Mouse (Mus musculus) forebrain, embryonic 12.5 days (tissue): ENCODE results near the gene Tnfaip1. TPM values are rescaled to one million over a fixed set of nuclear protein-coding genes. Genes with fewer than 3 reads are reported as not detected.
A peak's percentile ranks its signal among the peaks of the same experiment; 100 is the strongest.

Experiments used
- ATAC-seq: fragments of 200-750 bp; cut with Nextera tagmentation; 2 replicates; pipeline ENCODE4 v1.8.0; 2017; ENCODE audit warnings: moderate TSS enrichment; ENCODE audit not compliant: low FRiP score
- H3K27ac ChIP-seq: fragments of 300-500 bp; sonication (generic); 2 replicates; pipeline ENCODE4 v1.5.1; 2016; ENCODE audit warnings: mild to moderate bottlenecking
- H3K27me3 ChIP-seq: fragments of 300-500 bp; sonication (generic); 2 replicates; pipeline ENCODE4 v1.6.1; 2016; ENCODE audit warnings: mild to moderate bottlenecking
- H3K36me3 ChIP-seq: fragments of 300-500 bp; sonication (generic); replicated peaks from 2 replicates; pipeline ENCODE4 v1.6.1; 2016; ENCODE audit warnings: mild to moderate bottlenecking
- H3K4me1 ChIP-seq: fragments of 300-500 bp; sonication (generic); 2 replicates; pipeline ENCODE4 v1.6.1; 2016
- H3K4me2 ChIP-seq: fragments of 300-500 bp; sonication (generic); 2 replicates; pipeline ENCODE4 v1.6.1; 2016; ENCODE audit warnings: mild to moderate bottlenecking, moderate library complexity
- H3K4me3 ChIP-seq: fragments of 300-500 bp; sonication (generic); replicated peaks from 2 replicates; pipeline ENCODE4 v1.5.1; 2016; ENCODE audit warnings: mild to moderate bottlenecking
- H3K9ac ChIP-seq: fragments of 300-500 bp; sonication (generic); 2 replicates; pipeline ENCODE4 v1.6.1; 2016; ENCODE audit warnings: mild to moderate bottlenecking
- H3K9me3 ChIP-seq: fragments of 300-500 bp; sonication (generic); 2 replicates; pipeline ENCODE4 v1.6.1; 2016
- WGBS: fragments of 180-500 bp; shearing (Covaris S2); methylation state at CpG from one replicate; pipeline ENCODE4 v1.1.7; 2016; 5-methylcytosine and 5-hydroxymethylcytosine counted together
- polyA plus RNA-seq: library from polyadenylated mRNA; unstranded; fragments of >200 nt; fragmentation: Nextera tagmentation; extraction: Ambion mirVana; gene quantifications from 2 replicates; pipeline ENCODE4 v1.2.1, GENCODE M21; 2016

Tnfaip1 gene
- polyA plus RNA-seq, 1 experiment from 2014 or later = 72.7 TPM

DNA sequence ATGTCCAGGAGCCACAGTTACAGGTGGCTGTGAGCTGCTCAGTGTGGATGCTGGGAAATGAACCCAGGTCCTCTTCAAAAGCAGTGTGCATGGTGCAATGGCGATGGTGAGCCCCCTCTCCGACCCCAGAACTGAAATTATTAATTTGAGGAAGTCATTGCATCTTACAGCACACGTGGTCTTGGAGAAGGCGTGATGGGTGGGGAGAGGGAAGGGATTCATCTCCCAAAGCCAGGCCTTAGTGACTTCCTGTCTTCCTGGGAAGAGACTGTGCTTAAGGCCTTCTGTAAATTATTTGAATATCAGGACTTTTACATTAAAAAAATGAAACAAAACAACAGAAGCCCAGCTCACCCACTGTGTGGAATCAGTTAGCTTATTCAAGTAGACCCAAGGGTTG, 19.9 kb upstream of the Tnfaip1 start:
- Histone ChIP-seq H3K27me3 (no peaks in the 10 kb centered on the region), H3K4me2 (no peak overlapping the region), H3K9ac (no peak overlapping the region), H3K36me3 (no peaks in the 10 kb centered on the region), H3K9me3 (peaks cover 4% of the 10 kb centered on the region; the same call in 1 of the 2 replicates), H3K27ac (no peak overlapping the region), H3K4me3 (no peak overlapping the region), H3K4me1 (peaks cover 4% of the 10 kb centered on the region; the same call in 1 of the 2 replicates)
- 85% methylated on average over 4 of the region's 4 CpGs for WGBS
- no peak for ATAC-seq

DNA sequence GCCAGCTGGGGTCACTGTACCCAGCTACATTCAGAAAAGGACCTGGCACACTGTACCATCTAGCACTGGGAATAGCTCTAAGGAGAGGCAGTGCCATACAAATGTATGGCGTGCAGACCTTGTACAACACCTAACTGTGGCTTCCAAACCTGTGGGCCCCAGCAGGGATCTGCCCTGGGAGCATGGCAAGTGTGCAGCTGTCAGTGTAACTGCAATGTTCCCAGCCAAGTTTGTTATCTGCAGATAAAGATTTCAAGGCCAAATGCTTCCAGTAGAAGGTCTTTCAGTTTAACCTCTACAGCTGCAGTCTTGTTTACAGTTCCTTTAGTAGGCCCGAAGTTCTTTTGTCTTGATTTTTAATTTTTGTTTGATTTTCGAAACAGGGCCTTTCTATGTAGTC, 19.5 kb upstream of the Tnfaip1 start:
- WGBS = 85% methylated on average over 3 of the region's 3 CpGs
- H3K4me2 ChIP-seq = no peak overlapping the region
- peaks cover 4% of the 10 kb centered on the region; the same call in 1 of the 2 replicates for H3K9me3 ChIP-seq
- peaks cover 5% of the 10 kb centered on the region; the same call in 1 of the 2 replicates for H3K4me1 ChIP-seq
- H3K4me3 ChIP-seq = no peak overlapping the region
- H3K27ac ChIP-seq = no peak overlapping the region
- no peaks in the 10 kb centered on the region for H3K36me3 ChIP-seq
- no peak for ATAC-seq
- no peak overlapping the region for H3K9ac ChIP-seq
- H3K27me3 ChIP-seq = no peaks in the 10 kb centered on the region

DNA sequence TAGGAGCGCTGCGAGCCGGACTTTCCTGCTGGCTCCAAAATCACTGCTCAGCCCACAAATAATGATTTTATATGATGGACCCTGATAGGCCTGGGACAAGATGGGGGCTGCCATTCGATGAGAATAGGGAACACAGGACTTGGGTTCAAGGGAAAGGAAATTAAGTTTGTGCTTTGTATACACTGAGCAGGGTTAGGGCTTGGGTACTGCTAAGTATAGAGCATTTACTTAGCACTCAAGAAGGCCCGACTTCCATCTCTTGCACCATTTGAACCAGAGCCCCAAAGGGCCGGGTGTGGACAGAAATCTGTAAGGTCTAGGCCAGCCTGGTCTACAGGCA, 14.9 kb upstream of the Tnfaip1 start:
- Histone ChIP-seq H3K9ac (peak overlapping the region; percentile 51), H3K4me1 (peaks cover 26% of the 10 kb centered on the region), H3K27me3 (no peaks in the 10 kb centered on the region), H3K4me3 (peak overlapping the region; percentile 62), H3K4me2 (peak overlapping the region; percentile 63), H3K36me3 (no peaks in the 10 kb centered on the region), H3K9me3 (peaks cover 4% of the 10 kb centered on the region; the same call in 1 of the 2 replicates), H3K27ac (peak overlapping the region; percentile 62)
- 36% methylated on average over 6 of the region's 6 CpGs for WGBS
- peak; percentile 66 for ATAC-seq

DNA sequence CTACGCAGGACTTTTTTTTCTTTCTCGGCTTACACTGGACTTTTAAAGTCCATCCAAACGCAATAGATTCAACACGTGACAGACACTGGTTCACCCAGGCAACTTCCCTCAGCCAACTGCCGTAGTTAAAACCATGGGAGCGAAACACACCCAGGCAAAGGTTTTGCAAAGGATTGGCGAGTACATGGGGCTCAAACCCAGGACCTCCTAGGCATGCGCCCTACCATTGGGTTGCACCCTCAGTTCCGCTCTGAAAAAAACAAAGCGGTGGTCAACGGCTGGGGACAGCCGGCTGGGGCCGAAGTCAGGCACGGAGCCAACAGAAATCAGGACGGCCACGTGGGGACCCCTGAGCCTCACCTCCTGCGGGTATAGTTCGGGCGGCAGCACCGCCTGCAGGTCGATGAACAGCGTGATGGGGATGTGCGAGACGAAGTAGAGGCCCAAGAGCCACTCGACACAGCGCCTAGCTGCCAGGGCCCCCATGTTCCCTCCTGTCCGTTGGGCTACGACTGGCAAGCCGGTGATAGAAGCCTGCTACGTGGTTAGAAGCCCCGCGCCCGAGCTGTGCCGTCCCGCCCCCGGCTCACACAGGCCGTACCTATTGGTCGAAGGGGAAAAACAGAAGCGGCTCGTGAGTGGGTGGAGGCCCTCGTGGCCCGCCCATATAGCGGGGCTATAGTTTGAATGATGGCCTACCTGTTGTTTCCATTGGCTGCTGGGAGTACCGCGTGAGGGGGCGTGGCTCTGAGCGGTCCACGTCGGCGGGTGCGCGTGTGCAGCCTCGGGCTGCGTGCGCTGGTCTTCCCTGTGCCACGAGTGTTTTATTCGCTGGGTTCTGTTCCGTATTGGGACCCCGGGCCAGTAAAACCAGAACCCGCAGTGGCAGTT, 14.3 kb upstream of the Tnfaip1 start, which contains the start of gene Tmem97:
Tmem97 (minus strand) TSS at position 610 of the 891 bp plus-strand sequence.
- ATAC-seq = peak; percentile 100
- H3K4me1 ChIP-seq = peaks cover 26% of the 10 kb centered on the region
- H3K4me3 ChIP-seq = peak within 1 kb of the TSS; percentile 62
- WGBS = under 1% methylated on average over 60 of the region's 60 CpGs
- H3K9me3 ChIP-seq = peaks cover 4% of the 10 kb centered on the region; the same call in 1 of the 2 replicates
- H3K27me3 ChIP-seq = no peaks in the 10 kb centered on the region
- peak within 1 kb of the TSS; percentile 63 for H3K4me2 ChIP-seq
- H3K27ac ChIP-seq = peak within 1 kb of the TSS; percentile 86
- H3K9ac ChIP-seq = peak within 1 kb of the TSS; percentile 71
- H3K36me3 ChIP-seq = peaks cover 2% of the 10 kb centered on the region; the same call in 1 of the 2 replicates

DNA sequence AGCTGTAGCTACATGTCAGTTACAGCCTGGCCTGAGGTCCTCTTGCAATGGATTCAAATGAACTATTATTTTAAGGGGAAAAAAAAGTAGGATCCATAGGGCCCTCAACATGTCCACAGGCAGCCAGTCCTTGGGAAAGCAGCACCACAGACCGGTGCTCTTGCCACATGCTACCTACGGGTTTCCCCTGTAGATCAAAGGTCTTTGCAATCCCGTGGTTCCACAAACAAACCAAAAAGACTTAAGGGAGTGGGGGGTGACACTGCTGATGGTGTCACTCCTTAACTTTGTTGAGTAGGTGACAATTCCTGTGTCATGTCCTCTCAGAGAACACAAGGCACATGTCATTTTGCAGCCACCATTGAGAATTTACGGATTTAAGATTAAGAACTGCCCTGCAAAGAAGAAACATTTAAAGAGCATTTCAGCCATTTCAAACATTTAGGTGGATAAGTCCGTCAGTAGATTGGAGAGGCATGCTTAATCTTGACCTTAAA, 13.4 kb upstream of the Tnfaip1 start:
- Histone ChIP-seq H3K4me1 (peaks cover 26% of the 10 kb centered on the region), H3K36me3 (peaks cover 5% of the 10 kb centered on the region), H3K9me3 (peaks cover 4% of the 10 kb centered on the region; the same call in 1 of the 2 replicates), H3K9ac (peak overlapping the region; percentile 71), H3K27ac (no peak overlapping the region), H3K27me3 (no peaks in the 10 kb centered on the region), H3K4me3 (peak overlapping the region; percentile 62), H3K4me2 (peak overlapping the region; percentile 63)
- 19% methylated on average over 5 of the region's 5 CpGs for WGBS
- ATAC-seq = no peak

DNA sequence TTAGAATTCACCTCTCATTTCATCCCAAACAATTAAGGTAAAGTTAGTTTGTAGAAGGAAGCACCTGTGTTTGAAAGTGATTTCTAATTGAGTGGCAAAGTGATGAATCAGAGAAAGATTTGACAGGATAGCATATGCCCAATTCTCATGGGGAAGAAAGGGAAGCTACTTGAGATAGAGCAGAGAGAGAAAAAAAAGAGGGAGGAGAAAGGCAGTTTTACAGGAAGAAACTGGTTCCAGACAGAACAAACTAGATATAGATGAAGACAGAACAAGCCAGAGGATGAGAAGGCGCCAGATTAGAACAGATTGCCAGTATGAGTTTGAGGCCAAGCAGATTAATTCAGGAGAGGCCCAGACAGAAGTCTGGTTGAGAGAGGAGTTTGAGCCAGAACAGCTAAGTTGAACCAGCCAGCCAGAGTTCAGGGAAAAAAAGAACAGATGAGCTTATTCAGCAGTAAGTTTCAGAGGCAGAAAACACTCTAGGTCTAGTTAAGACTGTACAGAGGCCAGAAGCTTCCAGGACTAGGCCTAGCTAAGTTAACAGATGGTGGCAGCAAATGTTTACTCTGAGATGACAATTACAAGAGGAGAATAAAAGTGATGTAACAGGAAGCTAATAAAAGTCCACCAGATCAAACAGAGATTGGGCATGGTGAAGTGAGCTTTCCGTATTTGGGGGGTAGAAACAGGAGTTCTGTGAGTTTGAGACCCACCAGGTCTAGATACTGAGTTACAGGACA, 11.8 kb upstream of the Tnfaip1 start:
- Histone ChIP-seq H3K4me3 (no peak overlapping the region), H3K27me3 (no peaks in the 10 kb centered on the region)
- ATAC-seq = no peak

DNA sequence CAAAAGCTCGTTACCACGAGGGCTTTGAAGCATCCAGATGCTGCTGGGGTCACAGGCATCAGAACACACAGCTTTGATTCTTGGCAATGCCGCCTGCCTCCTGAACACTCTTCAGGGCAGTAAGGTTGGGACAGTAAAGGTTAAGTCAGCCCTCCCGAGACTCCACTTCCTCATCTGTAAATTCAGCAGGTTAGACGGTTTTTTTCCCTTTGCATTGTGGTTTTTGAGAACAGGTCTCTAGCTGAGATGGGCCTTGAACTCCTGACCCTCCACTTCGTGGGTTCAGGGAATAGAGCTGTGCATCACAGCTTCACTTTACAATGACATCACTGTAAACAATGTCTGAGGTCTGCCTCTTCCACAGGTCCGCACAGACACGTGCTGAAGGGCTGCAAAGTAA, 9.0 kb upstream of the Tnfaip1 start:
- Histone ChIP-seq H3K27me3 (no peaks in the 10 kb centered on the region), H3K4me3 (no peak overlapping the region), H3K27ac (no peak overlapping the region), H3K9ac (no peak overlapping the region), H3K4me2 (no peak overlapping the region), H3K36me3 (peaks cover 39% of the 10 kb centered on the region), H3K4me1 (peaks cover 21% of the 10 kb centered on the region), H3K9me3 (no peaks in the 10 kb centered on the region)
- ATAC-seq = no peak
- WGBS = 71% methylated on average over 8 of the region's 8 CpGs

More for the DNA sequence above, 11.8 kb upstream of the Tnfaip1 start:
- Histone ChIP-seq H3K27ac (no peak overlapping the region), H3K4me2 (no peak overlapping the region), H3K4me1 (peaks cover 26% of the 10 kb centered on the region), H3K36me3 (peaks cover 16% of the 10 kb centered on the region), H3K9me3 (no peaks in the 10 kb centered on the region), H3K9ac (no peak overlapping the region)
- WGBS = 85% methylated on average over 2 of the region's 2 CpGs

DNA sequence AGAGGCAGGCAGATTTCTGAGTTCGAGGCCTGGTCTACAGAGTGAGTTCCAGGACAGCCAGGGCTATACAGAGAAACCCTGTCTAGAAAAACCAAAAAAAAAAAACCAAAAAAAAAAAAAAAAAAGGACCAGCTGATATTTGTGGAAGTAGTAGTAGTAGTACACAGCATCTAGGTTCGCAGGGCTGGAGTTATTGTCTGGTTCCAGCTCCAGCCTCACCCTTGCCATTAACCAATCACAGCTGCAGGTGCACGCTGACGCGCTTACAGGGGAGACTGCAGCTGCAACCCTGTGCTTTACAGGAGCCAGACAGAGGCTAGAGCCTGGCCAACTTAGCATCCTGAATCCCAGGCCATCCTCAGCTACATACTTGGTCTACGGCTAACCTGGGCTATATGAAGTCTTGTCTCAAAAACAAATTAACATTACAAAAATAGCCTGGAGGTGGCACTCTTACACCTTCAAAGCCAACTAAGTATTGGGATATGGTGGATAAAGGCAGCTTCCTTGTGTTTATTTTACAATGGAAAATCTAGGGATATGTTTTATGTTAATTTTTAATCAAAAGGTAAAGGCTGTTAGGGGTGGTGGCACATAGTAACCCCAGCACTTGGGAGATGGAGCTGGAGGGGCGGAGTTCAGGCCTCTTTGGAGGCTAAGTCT, 8.4 kb upstream of the Tnfaip1 start:
- no peaks in the 10 kb centered on the region for H3K27me3 ChIP-seq
- peaks cover 16% of the 10 kb centered on the region for H3K4me1 ChIP-seq
- no peak overlapping the region for H3K27ac ChIP-seq
- H3K36me3 ChIP-seq = peaks cover 45% of the 10 kb centered on the region
- H3K4me2 ChIP-seq = no peak overlapping the region
- WGBS = 96% methylated on average over 7 of the region's 7 CpGs
- ATAC-seq = no peak
- no peaks in the 10 kb centered on the region for H3K9me3 ChIP-seq
- H3K4me3 ChIP-seq = no peak overlapping the region
- H3K9ac ChIP-seq = no peak overlapping the region

DNA sequence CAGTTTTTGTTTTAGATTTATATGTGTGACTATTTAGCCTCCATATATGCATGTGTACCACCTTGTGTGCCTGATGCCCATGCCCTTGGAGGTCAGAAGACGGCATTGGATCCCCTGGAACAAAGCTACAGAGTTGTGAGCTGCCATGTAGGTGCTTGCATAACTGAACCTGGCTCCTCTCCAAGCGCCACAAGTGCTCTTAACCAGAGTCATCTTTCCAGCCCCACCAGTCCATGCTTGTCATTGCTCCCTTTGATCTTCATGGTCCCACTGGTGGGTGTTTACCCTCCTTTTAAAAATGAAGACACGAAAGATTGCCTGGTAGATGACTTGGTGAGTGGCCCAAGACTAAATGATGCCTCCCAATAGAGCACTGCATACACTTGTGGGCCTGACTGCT, 4.2 kb upstream of the Tnfaip1 start:
- Histone ChIP-seq H3K27ac (no peak overlapping the region), H3K4me1 (peaks cover 14% of the 10 kb centered on the region), H3K4me2 (no peak overlapping the region), H3K9me3 (no peaks in the 10 kb centered on the region), H3K4me3 (no peak overlapping the region), H3K36me3 (peaks cover 56% of the 10 kb centered on the region), H3K9ac (no peak overlapping the region), H3K27me3 (no peaks in the 10 kb centered on the region)
- no peak for ATAC-seq
- WGBS = 87% methylated on average over 3 of the region's 3 CpGs

DNA sequence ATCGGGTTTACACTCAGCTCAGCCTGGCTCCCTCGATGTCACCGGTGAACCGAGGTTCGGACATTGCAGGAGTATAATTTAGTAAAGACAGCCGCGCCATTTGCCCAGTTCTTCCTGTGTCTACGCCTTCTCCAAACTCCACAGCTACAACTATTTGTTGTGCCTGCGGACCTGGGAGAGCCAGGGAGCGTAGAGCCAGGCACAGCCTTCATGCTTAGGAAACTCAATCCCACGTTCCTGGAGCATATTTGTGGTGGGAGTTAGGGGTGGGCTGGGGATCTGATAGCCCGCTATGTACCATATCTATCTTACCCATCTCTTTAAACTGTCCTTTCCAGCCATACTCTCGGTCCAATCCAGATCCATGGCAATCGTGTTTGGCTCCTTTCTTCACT, 555 bp upstream of the Tnfaip1 start:
- Histone ChIP-seq H3K9ac (peak overlapping the region; percentile 83), H3K36me3 (peaks cover 32% of the 10 kb centered on the region), H3K4me3 (peak overlapping the region; percentile 68), H3K27ac (peak overlapping the region; percentile 79), H3K4me1 (peaks cover 24% of the 10 kb centered on the region), H3K4me2 (peak overlapping the region; percentile 83), H3K27me3 (no peaks in the 10 kb centered on the region), H3K9me3 (no peaks in the 10 kb centered on the region)
- 4% methylated on average over 14 of the region's 14 CpGs for WGBS
- ATAC-seq = no peak

DNA sequence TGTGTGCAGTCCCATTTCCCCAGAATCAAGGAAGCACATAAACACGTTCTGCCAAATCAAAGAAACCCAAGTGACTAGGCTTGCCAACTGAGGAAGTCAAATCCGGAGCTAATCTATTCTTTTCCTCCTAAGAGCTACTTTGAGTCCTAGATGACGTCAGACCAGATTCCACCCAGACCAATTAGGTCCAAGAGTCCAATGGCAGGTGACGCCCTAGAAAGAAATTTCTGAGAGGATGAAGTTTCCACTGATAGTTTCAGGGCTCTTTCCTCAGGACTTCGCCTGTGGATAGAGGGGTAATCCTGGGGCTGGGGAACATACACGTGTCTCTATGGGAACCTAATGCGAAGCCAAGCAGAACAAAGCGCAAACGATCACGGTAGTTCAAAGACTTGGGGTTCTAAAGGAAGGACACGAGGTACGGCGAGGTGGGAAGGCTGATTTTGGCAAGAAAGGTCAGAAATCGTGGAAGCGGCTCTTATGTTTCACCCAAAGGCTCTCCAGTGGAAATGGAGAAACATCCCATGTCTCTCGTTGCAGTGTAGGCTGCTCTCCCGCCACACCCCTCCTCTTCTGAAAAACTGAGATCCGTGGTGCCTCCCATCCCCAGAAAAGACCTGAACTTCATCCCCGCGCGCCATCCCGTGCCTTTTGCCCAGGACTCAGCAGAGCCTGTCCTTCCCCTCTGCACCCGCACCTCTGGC, 604 bp downstream of the Tnfaip1 start:
- Histone ChIP-seq H3K4me1 (peaks cover 24% of the 10 kb centered on the region), H3K4me2 (peak overlapping the region; percentile 83), H3K27me3 (no peaks in the 10 kb centered on the region), H3K4me3 (peak overlapping the region; percentile 68), H3K9me3 (no peaks in the 10 kb centered on the region), H3K36me3 (peaks cover 29% of the 10 kb centered on the region), H3K27ac (peak overlapping the region; percentile 89), H3K9ac (peak overlapping the region; percentile 81)
- WGBS = under 1% methylated on average over 23 of the region's 23 CpGs
- ATAC-seq = peak; percentile 13; the same call in 1 of the 2 replicates
